Mouse (Mus musculus): ENCODE results near the gene Themis. TPM values are rescaled to one million over a fixed set of nuclear protein-coding genes. Genes with fewer than 3 reads are reported as not detected.

Themis gene
- total RNA-seq (2015; ENCODE audit: low replicate concordance) (1.4 and 5.0 TPM in 2 replicates), total RNA-seq (2017; ENCODE audit: low replicate concordance) (0.13 and 0.61 TPM in 2 replicates)

DNA sequence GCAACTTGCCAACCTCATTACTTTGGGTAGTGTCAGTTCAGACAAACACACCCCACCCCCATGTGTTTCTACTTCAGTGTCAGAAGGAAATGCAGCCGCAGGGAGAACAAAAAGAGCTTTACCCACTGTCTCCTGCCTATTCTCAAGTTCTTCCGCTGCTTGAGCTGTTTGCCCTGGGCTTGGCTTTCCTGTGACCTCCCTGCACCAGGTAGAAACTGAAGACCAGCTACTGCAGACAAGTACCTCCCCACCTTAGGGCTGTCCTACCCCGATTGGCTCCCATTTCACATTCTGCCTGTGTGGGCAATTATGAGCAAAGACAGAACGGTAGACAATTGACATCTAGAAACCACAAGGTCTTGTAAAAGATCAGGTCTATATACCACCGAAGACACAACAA, at the start of gene Themis:
TSS of gene Themis (plus strand) at position 100 of the 400 bp plus-strand sequence.
- no peak for ATAC-seq (replicated peaks; ENCODE audit: low FRiP score, poor library complexity, severe bottlenecking)

GRCm38 (mm10) chr10:28619415-28619814, 48.7 kb upstream of the Themis start:
- ATAC-seq (replicated peaks; ENCODE audit: low FRiP score, poor library complexity, severe bottlenecking): no peak

GRCm38 (mm10) chr10:28636096-28636495, 32.1 kb upstream of the Themis start:
- no peak for ATAC-seq (replicated peaks; ENCODE audit: low FRiP score, poor library complexity, severe bottlenecking)

- no peak for ATAC-seq (replicated peaks; ENCODE audit: low FRiP score, poor library complexity, severe bottlenecking)
These were observed 26.3 kb upstream of the Themis start for GRCm38 (mm10) chr10:28641887-28642286.

GRCm38 (mm10) chr10:28647855-28648254, 20.3 kb upstream of the Themis start:
- ATAC-seq (replicated peaks; ENCODE audit: low FRiP score, poor library complexity, severe bottlenecking): no peak

DNA sequence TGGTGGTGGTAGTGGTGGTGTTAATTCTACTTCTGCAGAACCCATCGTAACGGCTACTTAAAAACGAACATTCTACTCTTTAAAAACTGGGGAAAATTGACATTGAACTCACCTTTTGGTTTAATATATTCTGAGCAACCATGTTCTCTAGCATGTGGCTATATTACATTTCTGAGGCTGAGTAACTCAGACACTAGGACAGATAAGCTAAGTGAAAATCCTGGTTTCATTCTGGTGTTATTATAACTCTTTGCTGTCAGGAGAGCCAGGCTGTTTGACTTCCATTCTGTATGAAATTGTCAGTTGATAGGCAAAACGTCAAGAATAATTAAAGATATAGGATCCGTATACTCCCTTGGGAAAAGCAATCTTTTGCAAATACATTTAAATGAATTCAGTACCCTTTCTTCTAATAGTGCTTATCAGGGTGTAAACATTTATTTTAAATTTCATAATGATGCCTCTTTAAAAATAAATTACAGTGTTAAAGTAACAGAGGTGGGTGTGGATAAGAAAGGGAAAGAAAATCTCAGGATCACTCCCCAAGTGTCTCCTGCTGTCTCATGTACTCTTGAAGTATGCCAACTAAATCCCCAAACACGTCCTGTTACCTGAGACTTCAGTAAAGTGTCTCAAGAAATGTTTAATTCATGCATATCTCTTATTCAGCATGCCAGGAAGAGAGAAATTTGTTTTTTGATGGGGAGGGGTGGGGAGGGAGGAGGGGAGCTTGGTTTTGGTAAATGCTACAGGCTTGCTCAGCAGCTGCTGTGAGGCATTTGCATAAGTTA, 18.9 kb upstream of the Themis start:
- ATAC-seq (replicated peaks; ENCODE audit: low FRiP score, poor library complexity, severe bottlenecking): no peak

- ATAC-seq (replicated peaks; ENCODE audit: low FRiP score, poor library complexity, severe bottlenecking): no peak
These were observed 18.3 kb upstream of the Themis start for GRCm38 (mm10) chr10:28649900-28650160.

- ATAC-seq (replicated peaks; ENCODE audit: low FRiP score, poor library complexity, severe bottlenecking): no peak
These were observed 16.2 kb upstream of the Themis start for GRCm38 (mm10) chr10:28651910-28652309.

- no peak for ATAC-seq (replicated peaks; ENCODE audit: low FRiP score, poor library complexity, severe bottlenecking)
These were observed 13.4 kb upstream of the Themis start for GRCm38 (mm10) chr10:28654733-28655132.

- no peak for ATAC-seq (replicated peaks; ENCODE audit: low FRiP score, poor library complexity, severe bottlenecking)
These were observed 3.0 kb upstream of the Themis start for GRCm38 (mm10) chr10:28665141-28665540.

DNA sequence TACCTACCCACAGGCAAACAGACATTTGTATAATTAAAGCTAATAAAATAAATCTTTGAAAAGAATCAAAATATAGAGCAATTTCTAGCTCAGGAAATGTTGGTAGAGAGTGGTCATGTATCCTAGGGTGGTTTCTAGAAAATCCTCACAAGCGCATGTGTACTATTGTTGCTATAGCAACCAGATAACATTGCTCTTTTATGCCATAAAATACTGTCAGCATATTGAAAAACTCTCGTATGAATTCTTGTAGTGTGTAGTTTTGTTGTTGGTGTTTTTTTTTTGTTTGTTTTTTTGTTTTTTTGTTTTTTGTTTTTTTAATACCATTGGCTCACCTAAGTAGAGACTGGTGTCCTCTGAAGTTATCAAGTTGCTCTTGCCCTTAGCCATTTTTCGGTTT, 5.8 kb downstream of the Themis start:
- ATAC-seq (replicated peaks; ENCODE audit: low FRiP score, poor library complexity, severe bottlenecking): no peak

GRCm38 (mm10) chr10:28675337-28675736, 7.2 kb downstream of the Themis start:
- no peak for ATAC-seq (replicated peaks; ENCODE audit: low FRiP score, poor library complexity, severe bottlenecking)

DNA sequence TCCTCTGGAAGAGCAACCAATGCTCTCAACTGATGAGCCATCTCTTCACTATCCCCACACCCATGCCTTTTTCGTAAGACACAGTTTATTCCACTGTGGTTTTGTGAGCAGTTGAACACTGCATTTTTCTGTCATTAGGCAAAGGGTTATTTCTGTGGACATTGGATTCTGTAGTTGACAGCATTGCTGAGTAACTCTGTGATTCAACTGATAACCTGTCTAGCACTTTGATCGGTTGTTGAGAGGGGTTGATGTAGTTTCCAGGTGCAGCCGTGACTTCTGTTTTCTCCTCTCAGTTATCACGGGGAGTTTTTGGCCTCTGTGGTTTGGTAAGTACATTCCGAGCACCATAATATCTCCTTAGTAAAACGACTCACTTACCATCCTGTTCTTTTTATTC, 26.8 kb downstream of the Themis start:
- ATAC-seq (replicated peaks; ENCODE audit: low FRiP score, poor library complexity, severe bottlenecking): no peak

- no peak for ATAC-seq (replicated peaks; ENCODE audit: low FRiP score, poor library complexity, severe bottlenecking)
These were observed 27.9 kb downstream of the Themis start for GRCm38 (mm10) chr10:28696032-28696431.

DNA sequence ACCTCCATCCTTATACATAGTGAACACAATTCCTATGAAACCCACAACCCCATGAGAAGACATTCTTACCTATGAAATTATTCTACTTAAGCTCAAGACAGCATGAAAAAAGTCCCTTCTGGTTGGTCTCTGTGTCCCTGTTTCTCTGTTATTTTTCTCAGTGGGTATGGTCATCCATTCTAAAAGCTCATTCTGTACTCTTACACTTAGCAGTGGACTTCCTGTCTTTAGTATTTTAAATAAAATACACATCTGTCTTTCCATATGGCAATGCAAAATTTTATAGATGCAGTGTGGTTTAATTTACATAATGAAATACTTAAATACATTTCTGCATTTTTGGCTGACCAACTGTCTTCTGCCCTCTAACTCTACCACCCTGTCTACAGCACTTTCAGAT, 30.0 kb downstream of the Themis start:
- ATAC-seq (replicated peaks; ENCODE audit: low FRiP score, poor library complexity, severe bottlenecking): no peak

- ATAC-seq (replicated peaks; ENCODE audit: low FRiP score, poor library complexity, severe bottlenecking): no peak
These were observed 53.7 kb downstream of the Themis start for GRCm38 (mm10) chr10:28721828-28722227.

DNA sequence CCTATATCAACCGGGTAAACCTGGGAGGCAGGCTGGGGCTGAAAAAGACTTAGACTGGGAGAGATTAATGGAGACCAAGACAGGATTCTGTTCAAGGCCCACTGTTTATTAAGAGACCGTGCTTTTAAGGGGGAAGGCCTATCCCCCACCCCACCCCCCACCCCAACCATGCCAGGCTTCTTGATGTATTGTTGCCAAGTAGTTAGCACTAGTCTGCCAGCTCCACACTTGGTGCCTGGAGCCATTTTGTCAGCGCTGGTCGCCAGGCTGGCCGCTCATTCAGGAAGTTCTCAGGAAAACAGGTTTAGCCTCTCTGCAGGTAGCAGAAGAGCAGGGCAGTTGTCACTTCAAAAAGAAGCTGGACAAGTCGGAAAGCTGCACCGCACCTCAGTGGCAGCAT, 55.1 kb downstream of the Themis start:
- no peak for ATAC-seq (replicated peaks; ENCODE audit: low FRiP score, poor library complexity, severe bottlenecking)

DNA sequence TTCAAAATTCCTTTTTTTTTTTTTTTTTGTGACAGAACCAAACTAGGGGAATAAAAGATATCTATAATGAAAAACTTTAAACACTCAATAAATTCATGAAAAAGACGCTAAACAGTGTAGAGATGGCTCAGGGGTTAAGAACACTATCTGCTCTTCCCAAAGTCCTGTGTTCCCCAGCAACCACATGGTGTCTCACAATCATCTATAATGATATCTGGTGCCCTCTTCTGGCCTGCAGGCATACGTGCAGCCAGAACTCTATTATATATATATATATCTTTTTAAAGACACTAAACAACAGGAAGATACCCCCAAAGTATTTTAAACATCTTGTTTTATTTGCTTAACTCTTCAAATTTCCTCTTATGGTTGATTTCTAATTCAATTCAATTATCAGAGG, 62.0 kb downstream of the Themis start:
- ATAC-seq (replicated peaks; ENCODE audit: low FRiP score, poor library complexity, severe bottlenecking): no peak

- ATAC-seq (replicated peaks; ENCODE audit: low FRiP score, poor library complexity, severe bottlenecking): no peak
These were observed 69.8 kb downstream of the Themis start for GRCm38 (mm10) chr10:28737953-28738352.

DNA sequence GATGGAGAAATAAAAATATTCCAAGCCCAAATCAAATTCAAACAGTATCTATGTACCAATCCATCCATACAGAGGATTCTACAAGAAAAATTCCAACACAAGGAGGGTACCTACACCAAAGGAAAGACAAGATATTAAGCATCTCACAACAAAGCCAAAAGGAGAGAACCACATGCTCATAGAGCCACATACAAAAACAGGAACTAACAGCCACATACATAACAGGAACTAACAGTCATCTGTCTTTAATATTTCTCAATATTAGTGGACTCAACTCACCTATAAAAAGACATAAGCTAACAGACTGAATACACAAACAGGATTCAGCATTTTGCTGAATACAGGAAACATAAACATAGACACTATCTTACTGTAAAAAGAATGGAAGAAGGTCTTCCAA, 78.3 kb downstream of the Themis start:
- no peak for ATAC-seq (replicated peaks; ENCODE audit: low FRiP score, poor library complexity, severe bottlenecking)

DNA sequence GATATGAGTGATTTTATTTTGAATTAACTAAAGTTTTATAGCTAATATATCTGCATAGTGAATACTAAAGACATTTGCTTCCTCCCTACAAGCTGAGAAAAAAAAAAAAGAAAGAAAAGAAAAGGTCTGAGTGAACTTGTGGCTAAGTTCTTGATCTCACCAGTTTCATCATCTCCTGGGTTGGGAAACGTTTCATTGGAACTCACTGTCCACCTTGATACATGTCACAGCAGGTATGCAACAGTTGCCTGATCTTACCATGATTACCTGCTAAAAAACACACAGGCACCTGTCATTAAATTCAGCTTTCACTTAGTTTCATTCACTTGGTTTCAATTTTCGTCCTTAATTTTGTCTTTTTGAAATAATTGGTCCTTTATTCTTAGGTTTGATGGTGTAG, 85.2 kb downstream of the Themis start:
- ATAC-seq (replicated peaks; ENCODE audit: low FRiP score, poor library complexity, severe bottlenecking): no peak

GRCm38 (mm10) chr10:28754927-28755326, 86.8 kb downstream of the Themis start:
- ATAC-seq (replicated peaks; ENCODE audit: low FRiP score, poor library complexity, severe bottlenecking): no peak

Data from erythroid progenitor cell, adult 5-6 weeks (primary cell).